Mouse (Mus musculus): ENCODE measurements around the gene Gp6. TPM values are rescaled to one million over a fixed set of nuclear protein-coding genes. Genes with fewer than 3 reads are reported as not detected.
"Not testable (repeated sequence)": the region's sequence is repeated elsewhere in the genome, so short reads cannot be mapped to it uniquely, and the experiment has no call there.

Gp6 gene
- 0.24 and 0.31 TPM in 2 replicates for polyA plus RNA-seq (2016; fragmentation: Nextera tagmentation; extraction: Ambion mirVana)

- H3K4me1 ChIP-seq = no peaks in the 10 kb centered on the region
- no peak within 1 kb of the TSS for H3K27ac ChIP-seq (replicated peaks)
- H3K27me3 ChIP-seq (replicated peaks; ENCODE audit: low read depth, poor library complexity, severe bottlenecking) = no peaks in the 10 kb centered on the region
- WGBS = 90% methylated on average over 1 of the region's 1 CpGs
- no peak within 1 kb of the TSS for H3K4me3 ChIP-seq
- no peak for DNase-seq (ENCODE audit: low spot score)
- no peaks in the 10 kb centered on the region for H3K36me3 ChIP-seq (replicated peaks)
- H3K9me3 ChIP-seq = no peaks in the 10 kb centered on the region
Observed at GRCm38 (mm10) chr7:4397730-4398129, at the start of gene Gp6. Gene Gp6 (minus strand): TSS chr7:4397744.

- H3K4me3 ChIP-seq = no peak overlapping the region
- no peak overlapping the region for H3K27ac ChIP-seq (replicated peaks)
- no peaks in the 10 kb centered on the region for H3K9me3 ChIP-seq
- H3K4me1 ChIP-seq = peaks cover 8% of the 10 kb centered on the region
- H3K36me3 ChIP-seq (replicated peaks) = peaks cover 21% of the 10 kb centered on the region
- no peak for DNase-seq (ENCODE audit: low spot score)
- no peaks in the 10 kb centered on the region for H3K27me3 ChIP-seq (replicated peaks; ENCODE audit: low read depth, poor library complexity, severe bottlenecking)
- WGBS = 0% methylated on average over 1 of the region's 1 CpGs
Observed at GRCm38 (mm10) chr7:4447138-4447537, 49.6 kb upstream of the Gp6 start.

GRCm38 (mm10) chr7:4445216-4445791, 47.8 kb upstream of the Gp6 start, which contains the start of gene Rdh13:
Gene Rdh13 (minus strand): TSS chr7:4445649.
- peak; percentile 89 for DNase-seq (ENCODE audit: low spot score)
- peak within 1 kb of the TSS; percentile 90 for H3K27ac ChIP-seq (replicated peaks)
- WGBS = under 1% methylated on average over 35 of the region's 35 CpGs
- H3K4me3 ChIP-seq = peak within 1 kb of the TSS; percentile 86
- peaks cover 39% of the 10 kb centered on the region for H3K36me3 ChIP-seq (replicated peaks)
- no peaks in the 10 kb centered on the region for H3K9me3 ChIP-seq
- H3K27me3 ChIP-seq (replicated peaks; ENCODE audit: low read depth, poor library complexity, severe bottlenecking) = no peaks in the 10 kb centered on the region
- peaks cover 8% of the 10 kb centered on the region for H3K4me1 ChIP-seq

- H3K4me1 ChIP-seq = peaks cover 8% of the 10 kb centered on the region
- H3K27me3 ChIP-seq (replicated peaks; ENCODE audit: low read depth, poor library complexity, severe bottlenecking) = no peaks in the 10 kb centered on the region
- no peak overlapping the region for H3K4me3 ChIP-seq
- DNase-seq (ENCODE audit: low spot score) = no peak
- H3K9me3 ChIP-seq = no peaks in the 10 kb centered on the region
- 95% methylated on average over 10 of the region's 10 CpGs for WGBS
- H3K27ac ChIP-seq (replicated peaks) = no peak overlapping the region
- H3K36me3 ChIP-seq (replicated peaks) = peaks cover 84% of the 10 kb centered on the region
Observed at GRCm38 (mm10) chr7:4440549-4440948, 43.0 kb upstream of the Gp6 start.

GRCm38 (mm10) chr7:4437721-4438120, 40.2 kb upstream of the Gp6 start:
- WGBS = 84% methylated on average over 2 of the region's 2 CpGs
- Histone ChIP-seq H3K36me3 (replicated peaks) (peaks cover 97% of the 10 kb centered on the region), H3K4me1 (no peaks in the 10 kb centered on the region), H3K9me3 (no peaks in the 10 kb centered on the region), H3K27ac (replicated peaks) (no peak overlapping the region), H3K27me3 (replicated peaks; ENCODE audit: low read depth, poor library complexity, severe bottlenecking) (no peaks in the 10 kb centered on the region), H3K4me3 (no peak overlapping the region)
- DNase-seq (ENCODE audit: low spot score) = no peak

GRCm38 (mm10) chr7:4432026-4432425, 34.5 kb upstream of the Gp6 start:
- Histone ChIP-seq H3K27ac (replicated peaks) (no peak overlapping the region), H3K9me3 (no peaks in the 10 kb centered on the region), H3K4me3 (no peak overlapping the region), H3K27me3 (replicated peaks; ENCODE audit: low read depth, poor library complexity, severe bottlenecking) (no peaks in the 10 kb centered on the region), H3K4me1 (no peaks in the 10 kb centered on the region), H3K36me3 (replicated peaks) (peaks cover 98% of the 10 kb centered on the region)
- no peak for DNase-seq (ENCODE audit: low spot score)
- WGBS = 85% methylated on average over 8 of the region's 8 CpGs

GRCm38 (mm10) chr7:4431548-4431947, 34.0 kb upstream of the Gp6 start:
- H3K36me3 ChIP-seq (replicated peaks) = peaks cover 98% of the 10 kb centered on the region
- no peak overlapping the region for H3K27ac ChIP-seq (replicated peaks)
- no peaks in the 10 kb centered on the region for H3K27me3 ChIP-seq (replicated peaks; ENCODE audit: low read depth, poor library complexity, severe bottlenecking)
- 81% methylated on average over 6 of the region's 6 CpGs for WGBS
- no peaks in the 10 kb centered on the region for H3K9me3 ChIP-seq
- H3K4me1 ChIP-seq = no peaks in the 10 kb centered on the region
- H3K4me3 ChIP-seq = no peak overlapping the region
- peak; percentile 75 for DNase-seq (ENCODE audit: low spot score)

GRCm38 (mm10) chr7:4430246-4430844, 32.8 kb upstream of the Gp6 start:
- no peak for DNase-seq (ENCODE audit: low spot score)
- H3K27ac ChIP-seq (replicated peaks) = no peak overlapping the region
- no peaks in the 10 kb centered on the region for H3K9me3 ChIP-seq
- no peak overlapping the region for H3K4me3 ChIP-seq
- 93% methylated on average over 9 of the region's 9 CpGs for WGBS
- no peaks in the 10 kb centered on the region for H3K27me3 ChIP-seq (replicated peaks; ENCODE audit: low read depth, poor library complexity, severe bottlenecking)
- H3K4me1 ChIP-seq = no peaks in the 10 kb centered on the region
- H3K36me3 ChIP-seq (replicated peaks) = peaks cover 98% of the 10 kb centered on the region

GRCm38 (mm10) chr7:4427161-4427912, 29.8 kb upstream of the Gp6 start:
- Histone ChIP-seq H3K4me3 (no peak overlapping the region), H3K27me3 (replicated peaks; ENCODE audit: low read depth, poor library complexity, severe bottlenecking) (no peaks in the 10 kb centered on the region), H3K36me3 (replicated peaks) (peaks cover 85% of the 10 kb centered on the region), H3K4me1 (no peaks in the 10 kb centered on the region), H3K27ac (replicated peaks) (no peak overlapping the region), H3K9me3 (no peaks in the 10 kb centered on the region)
- peak; percentile 84 for DNase-seq (ENCODE audit: low spot score)
- WGBS = 74% methylated on average over 7 of the region's 7 CpGs

GRCm38 (mm10) chr7:4420230-4420629, 22.7 kb upstream of the Gp6 start:
- Histone ChIP-seq H3K36me3 (replicated peaks) (peaks cover 16% of the 10 kb centered on the region), H3K4me3 (no peak overlapping the region), H3K27ac (replicated peaks) (no peak overlapping the region), H3K4me1 (no peaks in the 10 kb centered on the region), H3K27me3 (replicated peaks; ENCODE audit: low read depth, poor library complexity, severe bottlenecking) (no peaks in the 10 kb centered on the region), H3K9me3 (no peaks in the 10 kb centered on the region)
- WGBS = 64% methylated on average over 4 of the region's 4 CpGs
- DNase-seq (ENCODE audit: low spot score) = no peak

GRCm38 (mm10) chr7:4419681-4420080, 22.1 kb upstream of the Gp6 start:
- H3K4me3 ChIP-seq = no peak overlapping the region
- 79% methylated on average over 6 of the region's 6 CpGs for WGBS
- H3K4me1 ChIP-seq = no peaks in the 10 kb centered on the region
- no peaks in the 10 kb centered on the region for H3K27me3 ChIP-seq (replicated peaks; ENCODE audit: low read depth, poor library complexity, severe bottlenecking)
- DNase-seq (ENCODE audit: low spot score) = no peak
- H3K36me3 ChIP-seq (replicated peaks) = peaks cover 11% of the 10 kb centered on the region
- H3K9me3 ChIP-seq = no peaks in the 10 kb centered on the region
- no peak overlapping the region for H3K27ac ChIP-seq (replicated peaks)

GRCm38 (mm10) chr7:4412406-4412805, 14.9 kb upstream of the Gp6 start:
- H3K4me1 ChIP-seq; H3K27ac ChIP-seq (replicated peaks); H3K27me3 ChIP-seq (replicated peaks; ENCODE audit: low read depth, poor library complexity, severe bottlenecking); DNase-seq (ENCODE audit: low spot score); H3K36me3 ChIP-seq (replicated peaks); H3K4me3 ChIP-seq: not testable (repeated sequence)
- WGBS = 96% methylated on average over 15 of the region's 15 CpGs
- H3K9me3 ChIP-seq = peaks cover 10% of the 10 kb centered on the region; the same call in 1 of the 2 replicates

GRCm38 (mm10) chr7:4373521-4373920, 24.0 kb downstream of the Gp6 start:
- Histone ChIP-seq H3K9me3 (peaks cover 8% of the 10 kb centered on the region; the same call in 1 of the 2 replicates), H3K36me3 (replicated peaks) (no peaks in the 10 kb centered on the region), H3K27me3 (replicated peaks; ENCODE audit: low read depth, poor library complexity, severe bottlenecking) (no peaks in the 10 kb centered on the region), H3K4me1 (no peaks in the 10 kb centered on the region), H3K27ac (replicated peaks) (no peak overlapping the region), H3K4me3 (no peak overlapping the region)
- no peak for DNase-seq (ENCODE audit: low spot score)
- WGBS = 84% methylated on average over 7 of the region's 7 CpGs
